Mouse (Mus musculus): ENCODE measurements around the gene Sfmbt2.

The Sfmbt2 gene

DNA sequence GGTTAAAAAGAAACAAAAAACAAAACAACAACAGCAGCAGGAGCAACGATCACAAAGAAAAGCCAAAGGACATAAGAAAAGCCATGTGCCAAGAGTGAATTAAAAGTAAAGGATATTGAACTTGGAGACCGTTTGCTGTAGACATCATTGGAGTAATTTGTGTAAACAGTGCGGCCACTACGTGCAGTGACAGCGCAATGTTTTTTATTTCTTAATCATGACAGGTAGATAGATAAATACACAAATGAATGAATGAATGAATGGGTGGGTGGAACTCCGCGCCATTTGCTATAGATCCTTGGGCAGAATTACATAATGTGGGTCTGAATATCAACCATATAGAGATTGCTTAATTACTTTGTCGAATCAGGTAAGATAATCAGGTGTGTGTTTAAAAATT is 634 bp upstream of the Sfmbt2 start:
- POLR2A ChIA-PET = interaction anchor here in 2 of 4 experiments (0.6 to 4.0 kb wide), 6 partner anchors 11 to 301 kb away, joined by 3 to 22 read pairs (median 4); no protein-coding TSS in a partner anchor
- CTCF ChIA-PET = interaction anchor here in 1 of 4 experiments (0.7 kb wide), 1 partner anchor 1372 kb away, joined by 14 read pairs; no protein-coding TSS in a partner anchor

DNA sequence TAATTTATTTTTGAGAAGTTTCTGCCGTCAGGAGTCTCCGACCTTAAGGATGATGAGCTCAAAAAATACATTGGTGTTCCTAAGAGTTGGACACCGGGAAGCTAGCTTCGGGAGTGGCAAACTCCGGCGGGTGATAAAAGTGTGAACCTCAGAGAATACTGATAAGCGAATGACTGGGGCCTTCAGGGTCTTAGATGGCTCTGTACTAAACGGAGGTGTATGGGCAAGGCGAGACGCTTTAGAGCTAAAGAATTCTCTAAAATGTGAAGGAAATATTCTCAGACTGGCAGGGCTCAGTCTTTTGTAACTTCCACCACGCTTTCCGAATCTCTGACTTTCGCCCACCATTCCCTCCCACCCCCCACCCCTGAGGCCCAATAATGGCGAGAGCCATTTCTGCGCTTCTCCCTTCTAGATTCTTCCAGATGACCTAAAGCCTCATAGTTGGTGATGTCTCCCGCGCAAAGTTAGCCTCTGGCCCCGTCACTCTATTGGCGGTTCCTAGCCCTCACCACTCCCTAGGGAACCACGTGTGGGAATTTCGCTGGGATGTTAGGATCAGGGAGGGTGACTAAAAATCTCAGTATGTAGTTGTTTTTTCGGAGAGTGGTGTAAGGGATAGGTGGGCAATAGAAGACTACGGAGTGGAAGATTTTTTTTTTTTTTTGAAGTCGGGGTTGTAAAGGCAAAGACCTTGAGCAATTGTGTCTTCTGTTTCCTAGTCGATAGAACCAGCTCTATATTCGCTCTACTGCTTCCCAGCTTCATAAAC is 563 bp downstream of the Sfmbt2 start:
- ChIA-PET POLR2A (interaction anchor here in 3 of 4 experiments (0.8 to 4.0 kb wide), 11 partner anchors 9 to 290 kb away, joined by 3 to 22 read pairs (median 4); partner anchors contain the start of genes Atp5c1 (in 1 of the 3) and Kin (in 1 of the 3)), CTCF (interaction anchor here in 2 of 4 experiments (0.6 kb wide), 3 partner anchors 17 to 541 kb away, joined by 3 to 6 read pairs (median 4); no protein-coding TSS in a partner anchor)

DNA sequence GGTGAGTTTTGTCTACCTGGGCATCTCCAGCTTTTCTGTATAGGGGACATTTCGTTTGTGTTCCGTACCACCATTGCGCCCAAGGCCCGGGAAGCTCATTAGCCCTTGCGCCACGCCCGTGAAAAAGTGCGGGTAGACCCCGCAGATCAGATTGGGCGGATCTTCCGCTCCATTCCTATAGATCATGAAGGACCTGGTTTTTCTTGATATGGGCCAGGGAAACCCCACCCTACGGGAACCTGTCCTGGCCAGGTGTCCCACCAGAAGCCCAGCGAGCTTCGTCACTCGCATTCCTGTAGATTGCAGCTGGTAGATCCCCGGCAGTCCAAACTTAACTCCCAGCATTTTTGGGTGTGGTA is 1.1 kb downstream of the Sfmbt2 start:
- CTCF ChIA-PET = interaction anchor here in 1 of 4 experiments (0.6 kb wide), 2 partner anchors 18 to 540 kb away, joined by 3 to 4 read pairs; no protein-coding TSS in a partner anchor
- POLR2A ChIA-PET = interaction anchor here (0.8 to 4.0 kb wide), 11 partner anchors 10 to 291 kb away, joined by 3 to 22 read pairs (median 3); partner anchors contain the start of genes Atp5c1 (in 1 of the 4) and Kin (in 1 of the 4)

DNA sequence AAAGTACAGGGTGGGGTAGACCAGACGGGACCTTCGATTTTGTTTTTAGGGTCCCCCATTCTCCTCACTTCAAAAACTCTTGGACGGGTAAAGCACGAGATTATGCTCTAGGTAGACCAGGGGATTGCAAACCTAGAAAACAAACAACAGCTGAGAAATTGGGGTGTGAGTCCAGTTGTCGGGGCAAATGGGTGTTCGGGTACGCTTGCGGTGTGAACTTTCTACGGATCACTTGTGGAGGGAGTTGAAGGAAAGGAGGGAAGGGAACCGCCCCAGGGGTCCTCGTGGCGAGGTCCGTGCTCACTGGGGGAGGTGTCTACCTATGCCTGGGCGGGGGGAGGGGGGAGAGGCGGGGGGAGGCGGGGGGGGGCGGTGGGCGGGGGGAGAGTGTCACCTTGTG is 1.6 kb downstream of the Sfmbt2 start:
- ChIA-PET CTCF (no interaction called here), POLR2A (interaction anchor here (0.6 to 4.0 kb wide), 11 partner anchors 9 to 1199 kb away, joined by 3 to 22 read pairs (median 4); no protein-coding TSS in a partner anchor)

DNA sequence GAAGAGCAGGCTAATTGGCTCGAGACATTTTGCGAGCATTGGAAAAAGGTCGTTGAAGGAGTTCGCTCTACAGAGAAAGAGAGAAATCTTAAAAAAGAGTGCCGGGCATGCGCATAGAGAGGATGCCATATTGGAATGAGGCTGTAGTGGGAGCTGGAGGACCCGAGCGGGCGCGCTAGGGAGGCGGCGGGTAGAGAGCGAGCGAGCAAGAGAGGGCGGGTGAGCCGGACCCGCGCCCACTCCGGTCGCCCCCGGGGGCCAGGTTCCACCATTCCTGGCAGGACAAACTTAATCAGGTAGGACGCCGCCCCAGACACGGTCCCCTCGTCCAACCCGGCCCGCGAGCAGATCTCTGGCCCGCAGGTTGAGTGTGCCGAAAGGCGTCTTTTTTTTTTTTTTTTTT is 2.0 kb downstream of the Sfmbt2 start:
- CTCF ChIA-PET = interaction anchor here in 2 of 4 experiments (0.6 kb wide), 3 partner anchors 8 to 58 kb away, joined by 3 to 5 read pairs (median 5); no protein-coding TSS in a partner anchor
- POLR2A ChIA-PET = interaction anchor here (0.6 to 4.0 kb wide), 15 partner anchors 8 to 1198 kb away, joined by 3 to 22 read pairs (median 3); partner anchors contain the start of genes Atp5c1 (in 1 of the 4) and Kin (in 1 of the 4)

DNA sequence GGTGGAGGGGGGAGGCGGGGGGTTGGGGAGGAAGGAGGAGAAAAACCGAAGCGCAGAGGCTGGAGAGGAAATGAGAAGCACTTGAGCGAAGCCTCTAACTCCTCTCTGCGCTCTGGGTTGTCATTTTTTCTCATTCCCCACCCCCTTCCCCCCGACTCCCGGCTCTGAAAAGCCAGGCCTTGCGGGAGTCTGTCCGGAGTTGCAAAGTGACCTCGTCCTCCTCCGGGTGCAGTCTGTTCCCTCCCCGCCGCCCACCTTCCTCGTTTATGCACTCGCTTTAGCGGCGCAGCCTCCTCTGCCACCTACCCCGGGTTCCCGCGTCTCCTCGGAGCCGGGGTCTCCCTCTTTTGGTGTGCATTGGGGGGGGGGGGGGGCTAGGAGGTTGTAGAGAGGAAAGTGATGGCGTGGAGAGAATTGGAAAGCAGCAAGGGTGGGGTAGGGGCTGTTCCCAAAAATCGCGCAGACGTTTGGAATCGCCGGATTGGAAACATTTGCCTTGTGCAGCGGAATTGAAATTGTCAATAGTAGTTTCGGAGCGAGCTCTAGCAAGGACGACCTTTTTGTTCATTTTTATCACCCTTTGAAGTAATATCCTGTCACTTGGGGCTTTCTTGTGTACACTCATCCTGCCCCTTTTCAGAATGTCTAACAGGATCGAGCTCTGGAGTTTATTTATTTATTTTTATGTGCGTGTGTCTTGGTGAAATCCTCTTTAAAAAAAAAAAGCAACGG is 2.6 kb downstream of the Sfmbt2 start:
- ChIA-PET POLR2A (interaction anchor here in 2 of 4 experiments (0.6 to 4.0 kb wide), 12 partner anchors 8 to 474 kb away, joined by 3 to 22 read pairs (median 4); partner anchors contain the start of genes Atp5c1 (in 1 of the 2) and Kin (in 1 of the 2)), CTCF (interaction anchor here in 3 of 4 experiments (0.6 kb wide), 4 partner anchors 8 to 58 kb away, joined by 3 to 5 read pairs (median 4); no protein-coding TSS in a partner anchor)

DNA sequence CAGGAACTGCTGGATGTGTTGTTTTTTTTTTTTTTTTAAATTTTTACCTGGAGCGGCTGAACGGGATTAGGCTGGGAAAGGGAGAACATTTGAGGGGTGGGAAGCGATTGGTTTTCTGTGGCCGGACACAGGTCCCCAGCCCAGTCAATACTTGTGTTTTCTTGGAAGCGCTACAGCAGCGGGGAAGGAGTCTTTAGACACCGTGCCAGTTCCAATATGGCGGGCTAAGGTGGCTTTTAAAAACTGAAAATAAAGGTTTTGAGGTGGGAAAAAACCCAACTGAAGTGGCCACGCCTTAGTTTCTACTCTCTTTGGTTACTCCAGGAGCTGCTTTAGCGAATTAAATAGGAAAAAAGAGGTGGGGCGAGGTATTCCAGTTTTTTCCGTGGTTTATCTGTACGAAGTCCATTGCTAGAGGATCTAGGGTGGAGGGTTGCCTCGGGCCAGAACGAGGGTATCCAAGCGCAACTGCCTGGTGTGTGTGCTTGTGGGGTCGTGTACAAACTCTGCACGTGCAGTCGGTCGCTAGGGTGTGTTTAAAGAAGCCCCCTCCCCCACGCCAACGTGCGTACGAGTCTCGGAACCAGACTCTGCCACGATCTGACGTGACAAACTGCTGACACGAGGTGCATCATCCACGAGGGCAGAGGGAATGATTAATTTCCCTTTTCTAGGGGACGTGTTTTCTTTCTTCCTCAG is 3.3 kb downstream of the Sfmbt2 start:
- POLR2A ChIA-PET = interaction anchor here in 1 of 4 experiments (0.6 to 4.0 kb wide), 5 partner anchors 11 to 475 kb away, joined by 3 to 22 read pairs (median 8); no protein-coding TSS in a partner anchor

DNA sequence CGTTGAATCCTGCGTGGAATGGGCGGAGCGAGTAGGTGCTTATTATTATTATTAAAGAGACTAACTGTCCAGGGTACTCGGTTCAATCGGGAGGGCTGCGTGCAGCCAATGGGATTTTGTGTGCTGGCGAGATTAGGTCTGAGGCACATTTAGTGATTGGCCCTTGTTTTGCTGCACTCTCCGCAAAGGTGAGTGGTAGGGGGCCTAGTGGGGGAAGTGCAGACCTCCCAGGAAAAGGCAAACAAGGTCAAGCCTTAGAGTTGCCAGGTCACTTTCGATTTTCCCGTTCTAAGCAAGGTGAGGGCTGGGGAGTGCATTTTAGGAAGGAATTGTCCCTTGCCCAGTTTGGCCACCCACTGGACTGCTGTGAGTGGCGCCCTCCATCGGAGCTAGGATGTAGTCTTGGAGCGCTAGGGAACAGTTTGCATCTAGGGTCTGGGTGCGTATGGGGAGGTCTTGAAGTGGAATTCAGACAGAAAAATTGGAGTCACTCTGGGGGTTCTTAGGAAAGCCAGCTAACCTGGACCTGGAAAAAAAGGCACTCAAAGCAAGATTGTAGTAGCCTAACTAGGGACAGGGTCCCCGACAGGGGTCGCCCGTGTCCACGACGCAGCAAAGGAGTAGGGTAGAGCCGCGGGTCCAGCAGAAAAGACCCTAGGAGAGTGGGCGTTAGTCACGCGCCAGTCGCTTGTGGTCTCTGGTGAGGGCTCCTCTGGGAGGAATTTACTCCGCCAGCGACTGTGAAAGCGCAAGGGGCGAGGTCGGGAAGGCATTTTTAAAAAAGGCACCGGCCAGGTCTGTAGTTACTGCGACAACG is 4.1 kb downstream of the Sfmbt2 start:
- ChIA-PET POLR2A (interaction anchor here in 2 of 4 experiments (0.6 to 2.7 kb wide), 6 partner anchors 10 to 298 kb away, joined by 3 to 16 read pairs (median 4); no protein-coding TSS in a partner anchor), CTCF (interaction anchor here in 3 of 4 experiments (0.5 to 2.2 kb wide), 6 partner anchors 16 to 478 kb away, joined by 3 to 9 read pairs (median 4); no protein-coding TSS in a partner anchor)

More for the DNA sequence above, 3.3 kb downstream of the Sfmbt2 start:
- CTCF ChIA-PET = interaction anchor here in 3 of 4 experiments (0.5 to 1.0 kb wide), 4 partner anchors 17 to 86 kb away, joined by 3 to 4 read pairs (median 4); no protein-coding TSS in a partner anchor

DNA sequence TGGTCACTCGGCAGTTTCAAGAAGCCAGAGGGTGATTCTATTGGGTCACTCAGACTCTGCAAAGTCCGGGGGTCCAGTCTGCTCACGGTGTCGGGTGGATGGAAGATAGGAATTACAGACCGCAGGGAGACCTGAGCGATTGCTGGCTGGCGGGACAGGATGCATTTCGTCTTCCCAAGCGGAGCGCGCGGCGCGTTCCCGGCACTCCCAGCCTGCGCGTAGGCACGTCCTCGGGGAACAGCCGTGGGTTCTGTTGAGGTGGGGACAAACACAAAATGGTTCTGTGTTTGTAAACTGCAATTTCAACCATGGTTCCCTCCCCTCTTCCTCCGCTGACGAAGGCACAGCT is 4.7 kb downstream of the Sfmbt2 start:
- CTCF ChIA-PET = interaction anchor here in 3 of 4 experiments (0.5 to 2.2 kb wide), 5 partner anchors 16 to 479 kb away, joined by 3 to 9 read pairs (median 4); no protein-coding TSS in a partner anchor
- POLR2A ChIA-PET = interaction anchor here in 2 of 4 experiments (1.0 to 2.7 kb wide), 8 partner anchors 10 to 63 kb away, joined by 3 to 16 read pairs (median 4); no protein-coding TSS in a partner anchor

DNA sequence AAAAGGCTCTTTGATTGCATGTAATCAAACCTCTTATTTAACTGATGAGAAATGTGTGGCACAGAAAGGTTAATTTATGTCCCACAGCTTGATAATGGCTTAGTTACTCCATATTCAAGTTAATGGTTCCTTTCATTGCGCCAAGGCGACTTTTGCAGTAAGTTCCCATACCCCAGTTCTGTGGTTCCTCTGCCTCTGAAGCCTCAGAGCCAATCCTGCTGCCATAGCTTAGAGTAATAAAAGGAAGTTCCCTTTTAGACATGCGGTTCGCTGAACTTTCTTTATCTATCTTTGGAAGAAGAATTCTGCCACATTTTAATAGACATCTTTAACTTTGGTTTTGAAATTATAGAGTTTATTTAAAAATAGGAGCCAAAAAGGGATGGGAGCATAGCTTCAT is 19.7 kb downstream of the Sfmbt2 start:
- POLR2A ChIA-PET = interaction anchor here in 2 of 4 experiments (0.6 to 3.7 kb wide), 9 partner anchors 9 to 27 kb away, joined by 3 to 22 read pairs (median 7); partner anchors contain the start of gene Sfmbt2 (in 1 of the 2)
- CTCF ChIA-PET = interaction anchor here in 2 of 4 experiments (0.6 to 1.2 kb wide), 2 partner anchors 16 to 985 kb away, joined by 3 to 4 read pairs; no protein-coding TSS in a partner anchor

DNA sequence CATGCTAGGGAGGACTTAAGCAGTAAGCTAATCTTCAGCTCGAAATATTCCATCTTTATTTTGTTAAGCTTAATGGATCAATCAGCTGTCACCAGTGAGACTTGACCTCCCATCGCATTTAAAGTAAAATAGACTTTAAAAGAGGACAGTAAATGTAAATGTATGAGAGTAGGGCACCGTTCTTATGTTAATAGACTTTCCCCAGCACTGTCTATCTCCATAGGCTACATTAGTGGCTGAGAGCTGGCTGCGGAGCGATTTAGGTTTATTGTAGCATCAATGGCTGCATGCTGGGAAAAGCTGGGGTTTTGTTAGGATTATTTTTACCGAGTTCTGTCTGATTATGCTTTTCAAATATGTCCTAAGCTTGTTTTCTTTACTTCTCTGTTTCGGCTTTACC is 20.5 kb downstream of the Sfmbt2 start:
- POLR2A ChIA-PET = interaction anchor here in 3 of 4 experiments (0.6 to 3.7 kb wide), 16 partner anchors 9 to 39 kb away, joined by 3 to 22 read pairs (median 5); partner anchors contain the start of gene Sfmbt2 (in 1 of the 3)
- CTCF ChIA-PET = interaction anchor here in 2 of 4 experiments (1.0 to 1.2 kb wide), 2 partner anchors 15 to 16 kb away, joined by 3 to 4 read pairs; no protein-coding TSS in a partner anchor

DNA sequence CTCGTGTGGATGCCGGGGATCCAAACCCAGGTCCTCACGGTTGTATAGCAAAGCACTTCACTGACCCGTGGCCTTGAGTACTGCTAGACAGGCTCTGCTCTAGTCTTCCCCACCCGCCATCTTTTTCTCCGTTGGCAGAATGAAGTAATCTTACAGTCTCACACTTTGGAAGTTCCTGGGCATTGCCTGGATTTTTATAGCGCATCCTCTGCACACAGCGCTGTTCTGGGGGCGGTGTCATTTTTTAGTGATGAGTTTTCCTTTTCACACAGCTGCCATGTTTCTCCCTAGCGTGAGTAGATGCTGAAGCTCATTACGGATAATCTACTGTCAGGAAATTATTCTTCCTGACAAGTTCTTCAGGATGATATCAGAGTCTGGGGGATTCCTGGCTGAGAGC is 24.8 kb downstream of the Sfmbt2 start:
- ChIA-PET CTCF (interaction anchor here in 1 of 4 experiments (0.6 kb wide), 1 partner anchor 430 kb away, joined by 3 read pairs; no protein-coding TSS in a partner anchor), POLR2A (no interaction called here)

DNA sequence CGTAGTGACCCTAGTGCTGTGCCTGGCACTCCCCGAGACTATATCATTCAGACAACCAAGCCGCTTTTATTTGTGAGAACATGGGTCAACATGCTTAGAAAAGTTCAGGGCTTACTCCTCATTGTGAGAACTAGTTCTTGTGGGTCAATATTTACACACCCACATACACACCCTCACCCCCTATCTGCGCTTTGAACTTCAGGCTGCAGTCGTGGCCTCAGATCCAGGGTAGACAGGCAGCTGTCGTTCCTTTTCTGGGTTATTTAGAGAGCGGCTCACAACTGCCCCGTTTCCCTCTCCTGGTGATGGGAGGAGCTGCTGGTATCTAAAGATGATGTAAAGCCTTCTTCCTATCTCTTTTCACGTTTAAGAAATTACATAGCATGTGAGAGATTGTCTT is 27.5 kb downstream of the Sfmbt2 start:
- CTCF ChIA-PET = interaction anchor here in 1 of 4 experiments (0.9 kb wide), 1 partner anchor 28 kb away, joined by 3 read pairs; no protein-coding TSS in a partner anchor
- POLR2A ChIA-PET = no interaction called here

DNA sequence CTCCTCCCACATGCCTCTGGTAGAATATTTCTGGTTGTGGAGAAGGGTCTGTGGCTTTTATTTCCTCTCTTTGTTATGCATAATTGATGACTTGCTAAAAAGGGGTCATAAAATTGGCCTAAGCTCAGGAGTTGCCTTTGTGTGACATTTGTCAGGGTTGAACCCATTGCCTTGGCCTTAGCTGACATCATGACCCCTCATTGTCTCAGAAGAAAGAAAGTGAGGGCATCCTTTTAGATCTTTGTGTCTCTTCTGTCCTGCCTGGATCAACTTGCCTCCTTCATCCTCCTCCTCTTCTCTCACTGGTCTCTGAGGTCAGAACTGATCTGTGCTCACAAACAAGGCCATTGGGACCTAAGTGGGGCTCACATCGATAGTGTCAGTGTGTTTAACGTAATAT is 35.8 kb downstream of the Sfmbt2 start:
- ChIA-PET POLR2A (interaction anchor here in 1 of 4 experiments (1.0 to 1.4 kb wide), 2 partner anchors 15 to 20 kb away, joined by 3 read pairs; no protein-coding TSS in a partner anchor), CTCF (no interaction called here)

DNA sequence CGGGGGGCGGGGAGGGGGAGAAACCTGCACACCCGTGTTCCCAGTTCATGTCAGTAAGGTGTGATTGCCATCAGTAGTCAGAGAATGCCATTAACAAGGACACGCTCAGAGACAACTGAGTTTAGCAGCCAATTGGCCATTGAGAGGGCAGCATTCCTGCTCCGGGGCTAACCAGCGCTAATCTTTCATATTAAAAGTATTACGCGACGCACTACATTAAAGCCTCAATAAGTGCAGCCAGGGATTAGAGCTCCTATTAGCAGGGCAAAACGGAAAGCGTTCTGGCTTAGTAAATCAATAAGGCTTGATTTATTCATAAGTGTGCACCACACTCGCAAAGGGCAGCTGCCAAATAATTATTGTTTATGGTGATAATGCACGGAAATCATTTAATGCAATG is 39.1 kb downstream of the Sfmbt2 start:
- ChIA-PET POLR2A (no interaction called here), CTCF (no interaction called here)

DNA sequence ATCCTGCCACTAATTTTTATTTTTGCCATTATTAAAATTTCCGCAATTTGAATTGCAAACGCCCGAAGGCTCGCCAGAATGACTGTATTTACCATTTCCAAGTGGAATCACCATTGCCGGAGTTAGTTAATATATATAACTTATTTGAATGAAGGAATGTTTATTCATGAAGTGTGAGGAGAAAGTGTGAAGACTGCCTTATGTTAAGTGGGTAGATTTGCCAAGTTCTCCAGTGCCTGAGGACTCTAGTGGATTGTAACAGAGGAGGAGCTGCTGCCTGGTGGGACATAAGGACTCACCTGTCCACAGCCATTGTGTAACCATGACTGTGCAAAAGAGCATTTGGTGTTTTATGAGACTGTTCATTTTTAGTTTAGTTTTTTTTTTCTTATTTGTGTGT is 39.8 kb downstream of the Sfmbt2 start:
- POLR2A ChIA-PET = no interaction called here

DNA sequence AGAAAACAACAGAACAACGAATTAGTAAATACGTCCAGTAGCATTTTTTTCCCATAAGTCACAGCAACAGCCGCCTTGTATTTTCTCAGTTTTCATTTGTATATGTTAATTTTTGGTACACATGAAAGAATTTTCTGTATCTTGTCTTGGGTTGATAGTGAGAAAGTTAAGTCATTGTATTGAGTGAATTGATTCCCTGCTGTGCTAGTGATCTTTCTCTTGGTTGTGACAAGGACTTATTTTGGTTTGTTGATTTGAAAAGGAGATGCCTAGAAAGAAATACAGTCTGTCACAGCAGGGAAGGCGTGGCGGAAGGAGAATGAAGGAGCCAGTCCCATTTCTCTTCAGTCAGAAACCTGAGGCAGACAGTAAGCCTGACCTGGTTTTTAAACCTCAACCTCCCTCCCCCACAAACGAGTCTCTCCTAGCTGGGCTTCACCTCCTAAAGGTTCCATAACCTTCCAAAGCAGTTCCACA is 50.7 kb downstream of the Sfmbt2 start:
- CTCF ChIA-PET = no interaction called here
- POLR2A ChIA-PET = interaction anchor here in 1 of 4 experiments (1.1 kb wide), 1 partner anchor 9 kb away, joined by 3 read pairs; no protein-coding TSS in a partner anchor

More for the DNA sequence above, 39.8 kb downstream of the Sfmbt2 start:
- CTCF ChIA-PET = no interaction called here
